Mouse (Mus musculus): Measurements from ENCODE around the gene Espl1.

Gene Espl1

DNA sequence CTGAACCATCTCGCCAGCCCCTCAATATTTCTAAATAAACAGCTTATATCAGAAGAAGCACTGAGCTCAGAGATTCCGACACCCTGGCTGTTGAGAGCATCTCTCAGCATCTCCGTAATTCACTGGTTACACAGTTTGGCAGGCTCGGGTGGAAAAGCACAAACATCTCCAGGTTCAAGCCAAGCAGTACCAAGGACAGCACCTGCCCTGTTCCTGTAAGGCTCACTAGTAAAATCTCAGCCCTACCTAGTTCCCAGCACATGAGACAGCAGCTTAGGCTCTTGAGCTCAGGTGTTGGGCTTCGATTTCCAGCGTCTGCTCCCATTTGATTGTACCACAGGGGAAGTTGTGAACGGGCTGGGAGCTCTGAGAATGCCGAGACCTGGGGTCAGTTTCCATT is 39.2 kb downstream of the Espl1 start:
- DNase-seq (ENCODE audit: low spot score in 2 of 2) = no peak

DNA sequence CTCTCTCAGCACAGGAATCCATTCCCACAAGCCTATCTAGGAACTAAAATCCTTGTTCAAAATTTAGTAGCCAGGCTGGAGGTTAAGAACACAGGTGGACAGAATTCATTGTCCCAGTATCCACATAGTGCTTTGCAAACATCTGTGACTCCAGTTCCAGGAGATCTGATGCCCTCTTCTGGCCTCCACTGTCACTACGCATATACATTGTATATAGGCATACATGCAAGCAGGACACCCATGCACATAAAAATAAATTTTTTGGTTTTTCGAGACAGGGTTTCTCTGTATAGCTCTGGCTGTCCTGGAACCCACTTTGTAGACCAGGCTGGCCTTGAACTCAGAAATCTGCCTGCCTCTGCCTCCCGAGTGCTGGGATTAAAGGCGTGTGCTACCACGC is 39.9 kb downstream of the Espl1 start:
- DNase-seq (ENCODE audit: low spot score in 2 of 2) = peak in 1 of 2 experiments; percentile 61

DNA sequence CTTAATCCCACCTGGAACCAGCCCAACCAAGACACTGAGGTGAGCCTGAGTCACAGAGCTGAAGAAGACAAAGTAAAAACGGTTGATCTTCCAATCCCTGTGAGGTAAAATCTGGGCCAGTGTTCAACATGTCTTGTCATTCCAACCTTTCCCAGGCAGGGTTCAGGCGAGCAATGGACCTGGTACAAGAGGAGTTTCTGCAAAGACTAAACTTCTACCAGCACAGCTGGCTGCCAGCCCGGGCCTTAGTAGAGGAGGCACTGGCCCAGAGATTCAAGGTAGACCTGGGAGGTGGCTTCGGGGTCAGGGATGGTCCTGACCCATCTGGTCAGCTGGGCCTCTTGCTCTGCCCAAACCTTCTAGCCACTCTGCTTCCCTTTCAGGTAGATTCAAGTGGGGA is 40.9 kb downstream of the Espl1 start:
- DNase-seq (ENCODE audit: low spot score in 2 of 2) = no peak

DNA sequence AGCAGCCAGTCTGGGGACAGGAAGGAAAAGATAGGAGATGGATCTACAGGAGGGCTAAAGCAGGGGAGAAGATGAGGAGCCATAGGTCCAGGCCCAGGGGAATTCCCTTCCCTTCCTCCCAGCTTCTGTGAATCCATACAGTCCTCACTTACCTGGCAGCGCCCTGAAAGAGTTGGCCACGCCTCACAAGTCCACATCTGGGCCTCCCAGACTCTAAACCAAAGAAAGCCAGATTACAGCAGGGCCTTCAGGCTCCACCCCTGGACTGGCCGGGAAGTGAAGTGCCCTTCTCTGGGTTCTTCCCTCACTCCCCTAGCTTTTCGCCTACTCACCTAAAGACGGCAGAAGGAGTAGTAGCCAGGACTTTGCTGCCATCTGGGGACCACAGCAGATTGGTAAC is 43.5 kb downstream of the Espl1 start:
- DNase-seq (ENCODE audit: low spot score in 2 of 2) = no peak

GRCm38 (mm10) chr15:102341580-102341979 is 45.5 kb downstream of the Espl1 start:
- peak in 1 of 2 experiments; percentile 67 for DNase-seq (ENCODE audit: low spot score in 2 of 2)

DNA sequence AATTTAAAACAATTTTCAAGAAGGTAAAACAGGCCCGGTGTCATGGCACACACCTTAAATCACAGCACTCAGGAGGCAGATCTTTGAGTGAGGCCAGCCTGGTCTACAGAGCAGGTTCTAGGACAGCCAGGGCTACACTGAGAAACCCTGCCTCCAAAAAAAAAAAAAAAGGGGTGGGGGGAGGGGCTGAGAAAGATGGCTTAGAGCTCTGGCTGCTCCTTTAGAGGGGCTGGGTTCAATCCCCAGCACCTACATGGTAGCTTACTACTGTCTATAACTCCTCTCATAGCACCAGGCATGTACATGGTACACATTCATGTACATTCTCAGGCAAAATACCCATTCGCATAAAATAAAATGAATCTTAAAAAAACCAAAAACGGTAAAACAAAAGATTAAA is 48.4 kb downstream of the Espl1 start:
- no peak for DNase-seq (ENCODE audit: low spot score in 2 of 2)

DNA sequence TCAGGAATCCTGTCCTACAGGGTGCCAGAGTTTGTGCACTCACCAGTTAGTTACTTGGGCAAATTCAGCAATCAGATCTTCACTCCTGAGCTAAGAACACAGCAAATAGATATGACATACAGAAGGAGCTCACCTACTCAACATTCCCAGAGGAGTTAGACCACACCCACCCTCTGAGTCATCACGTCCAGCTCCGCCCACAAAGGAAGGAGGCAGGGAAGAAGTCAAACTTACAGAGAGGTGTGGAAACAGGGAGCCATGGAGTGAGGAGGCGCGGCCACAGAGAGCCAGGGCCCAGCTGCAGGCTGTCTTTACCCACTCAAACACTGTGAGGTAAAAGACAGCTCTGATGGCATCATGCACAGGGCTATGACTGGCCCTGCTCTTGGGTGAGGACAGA is 50.4 kb downstream of the Espl1 start:
- DNase-seq (ENCODE audit: low spot score in 2 of 2) = no peak

GRCm38 (mm10) chr15:102350138-102350941 is 54.3 kb downstream of the Espl1 start, which contains the start of gene Aaas:
Gene Aaas, minus strand, starts transcription at chr15:102350771.
- DNase-seq (ENCODE audit: low spot score in 2 of 2) = peak; percentile 96 to 97

- no peak for DNase-seq (ENCODE audit: low spot score in 2 of 2)
These were observed 54.9 kb downstream of the Espl1 start for GRCm38 (mm10) chr15:102350942-102351291.

DNA sequence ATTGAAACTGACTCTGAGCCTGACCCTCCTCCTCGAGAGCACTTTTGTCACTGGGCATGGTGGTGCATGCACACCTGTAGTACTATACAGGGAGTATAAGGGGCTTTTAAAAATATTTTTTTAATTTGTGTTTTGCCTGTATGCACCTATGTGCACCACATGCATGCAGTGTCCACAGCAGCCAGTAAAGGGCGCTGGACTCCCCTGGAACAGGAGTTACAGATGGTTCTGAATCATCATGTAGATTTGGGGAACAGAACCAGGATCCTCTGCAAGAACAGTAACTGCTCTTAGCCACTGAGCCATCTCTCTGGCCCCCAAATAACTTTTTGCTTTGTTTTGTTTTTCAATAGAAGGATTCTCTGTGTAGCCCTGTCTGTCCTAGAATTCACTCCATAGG is 56.1 kb downstream of the Espl1 start:
- DNase-seq (ENCODE audit: low spot score in 2 of 2) = peak in 1 of 2 experiments; percentile 37

DNA sequence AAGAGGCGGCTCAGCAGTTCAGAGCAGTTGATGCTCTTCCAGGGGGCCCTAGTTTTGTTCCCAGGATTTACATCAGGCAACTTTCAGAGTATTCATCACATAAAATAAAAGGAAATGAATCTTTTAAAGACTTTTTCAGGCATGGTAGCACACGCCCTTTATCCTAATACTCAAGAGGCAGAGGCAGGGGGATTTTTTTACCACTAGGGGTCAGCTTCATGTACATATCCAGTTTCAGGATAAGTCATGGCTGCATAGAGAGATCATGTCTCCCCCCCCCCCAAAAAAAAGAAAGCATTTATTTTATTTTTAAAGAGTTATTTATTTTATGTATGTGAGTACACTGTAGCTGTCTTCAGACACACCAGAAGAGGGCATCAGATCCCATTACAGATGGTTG is 57.9 kb downstream of the Espl1 start:
- DNase-seq (ENCODE audit: low spot score in 2 of 2) = no peak

- peak; percentile 30 to 52 for DNase-seq (ENCODE audit: low spot score in 2 of 2)
These were observed 59.2 kb downstream of the Espl1 start for GRCm38 (mm10) chr15:102355134-102355870.

DNA sequence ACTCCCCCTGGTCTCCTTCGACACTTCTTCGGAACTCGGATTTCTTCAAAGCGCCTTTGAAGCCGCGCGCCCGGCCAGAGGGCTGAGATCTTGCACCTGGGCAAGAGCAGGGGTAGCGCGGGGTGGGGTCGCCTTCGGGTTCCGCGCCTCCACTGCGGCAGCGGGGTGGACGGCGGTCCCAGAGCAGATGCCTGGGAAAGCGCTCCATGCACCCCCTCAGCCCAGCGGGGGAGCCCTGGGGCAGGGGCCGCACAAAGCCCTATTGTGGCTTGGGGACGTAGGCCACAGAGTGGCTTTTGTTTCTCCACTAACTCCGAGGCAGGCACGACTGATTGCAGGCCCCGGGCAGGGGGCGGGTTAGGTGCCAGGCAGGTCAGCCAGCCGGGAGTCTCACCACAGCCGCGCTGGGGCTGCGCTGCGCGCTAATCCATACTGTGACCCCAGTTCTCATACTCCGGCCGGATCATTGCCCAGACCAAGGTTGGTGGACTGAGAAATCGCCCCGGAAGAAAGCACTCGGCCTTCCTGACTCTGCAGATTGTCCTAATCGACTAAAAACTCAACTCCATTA is 59.9 kb downstream of the Espl1 start:
- no peak for DNase-seq (ENCODE audit: low spot score in 2 of 2)

GRCm38 (mm10) chr15:102356501-102357325 is 60.6 kb downstream of the Espl1 start:
- DNase-seq (ENCODE audit: low spot score in 2 of 2) = no peak

- no peak for DNase-seq (ENCODE audit: low spot score in 2 of 2)
These were observed 62.1 kb downstream of the Espl1 start for GRCm38 (mm10) chr15:102358126-102358525.

DNA sequence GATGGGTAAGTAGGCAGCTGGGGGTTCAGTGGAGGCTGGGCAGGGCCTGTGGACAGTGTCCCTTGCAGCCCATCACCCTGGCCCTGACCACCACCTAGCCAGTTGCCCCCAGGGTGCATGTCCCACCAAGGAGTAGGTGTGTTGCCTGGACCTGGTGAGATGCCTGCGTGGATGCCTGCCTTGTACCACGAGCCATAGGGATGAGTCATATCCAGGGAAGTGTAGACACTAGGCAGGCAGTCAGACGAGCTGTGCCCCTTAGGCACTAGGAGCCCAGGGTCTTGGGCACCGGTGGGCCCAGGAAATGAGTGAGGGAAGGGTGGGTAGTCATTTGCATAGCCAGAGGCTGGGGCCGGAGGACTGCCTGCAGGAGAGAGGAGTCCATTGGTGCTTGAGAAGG is 62.8 kb downstream of the Espl1 start:
- no peak for DNase-seq (ENCODE audit: low spot score in 2 of 2)

DNA sequence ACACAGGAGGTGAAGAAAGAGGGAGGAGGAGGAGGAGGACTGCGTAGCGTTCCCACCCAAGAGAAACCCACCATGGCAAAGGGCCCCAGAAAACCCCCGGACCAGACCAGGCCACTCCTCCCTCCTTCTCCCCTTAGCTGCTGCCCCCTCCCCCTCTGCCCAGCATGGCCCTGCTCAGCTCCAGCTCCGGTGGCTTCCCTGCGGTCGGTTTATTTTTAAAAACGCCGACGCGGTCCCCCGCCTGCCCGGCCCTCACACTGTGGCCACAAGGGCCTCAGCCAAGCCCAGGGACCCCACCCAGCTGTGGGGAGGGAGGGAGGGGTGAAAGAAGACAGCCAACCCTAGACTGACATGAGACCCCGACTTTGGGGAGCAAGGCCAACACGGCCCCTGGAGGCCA is 66.6 kb downstream of the Espl1 start:
- no peak for DNase-seq (ENCODE audit: low spot score in 2 of 2)

DNA sequence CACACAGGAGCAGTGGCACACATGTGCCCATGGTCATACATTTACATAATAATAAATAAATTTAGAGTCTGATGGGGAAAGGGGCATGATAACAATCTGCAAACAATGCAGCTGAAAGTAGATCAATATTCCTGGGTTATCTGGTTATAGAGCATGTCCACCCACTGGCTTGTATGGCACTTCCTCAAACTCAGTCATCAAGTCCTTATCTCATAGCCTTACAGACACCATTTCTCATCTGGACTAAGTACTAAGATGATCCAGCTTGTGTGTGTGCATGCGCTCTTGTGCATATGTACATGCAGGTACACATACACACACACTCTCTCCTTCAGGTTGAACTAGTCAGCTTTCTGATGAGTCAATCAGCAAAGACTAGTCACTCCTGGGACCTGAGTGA is 68.6 kb downstream of the Espl1 start:
- DNase-seq (ENCODE audit: low spot score in 2 of 2) = no peak

GRCm38 (mm10) chr15:102366238-102366637 is 70.2 kb downstream of the Espl1 start:
- no peak for DNase-seq (ENCODE audit: low spot score in 2 of 2)

DNA sequence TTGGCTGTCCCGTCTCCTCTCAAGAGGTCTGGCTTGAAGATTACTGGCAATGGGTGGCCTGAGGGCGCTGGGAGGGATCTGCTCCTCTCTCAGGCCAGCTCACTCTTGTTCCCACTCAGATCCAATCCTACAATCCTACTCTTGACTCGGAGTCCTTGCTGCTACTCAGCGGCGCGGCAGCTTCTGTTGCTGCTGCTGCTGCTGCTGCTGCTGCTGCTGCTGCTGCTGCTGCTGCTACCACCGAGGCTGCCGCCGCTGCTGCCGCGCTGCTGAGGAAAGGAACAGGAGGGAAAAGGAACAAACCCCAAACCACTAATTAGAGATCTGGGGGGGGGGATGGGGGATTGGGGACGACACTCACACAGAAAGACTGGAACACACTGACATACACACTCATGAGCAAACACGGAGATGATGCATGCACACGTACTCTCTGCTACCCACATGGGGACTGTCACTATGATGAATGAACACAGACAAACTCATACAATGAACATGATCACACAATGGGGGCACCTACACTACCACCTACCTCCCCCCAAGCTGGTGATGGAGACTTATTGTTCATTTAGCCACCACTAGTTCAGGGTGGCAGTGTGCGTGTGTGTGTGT is 70.8 kb downstream of the Espl1 start, which contains the start of gene Sp7:
Gene Sp7, minus strand, starts transcription at position 450 of the 612 bp plus-strand sequence.
- DNase-seq (ENCODE audit: low spot score in 2 of 2) = no peak

DNA sequence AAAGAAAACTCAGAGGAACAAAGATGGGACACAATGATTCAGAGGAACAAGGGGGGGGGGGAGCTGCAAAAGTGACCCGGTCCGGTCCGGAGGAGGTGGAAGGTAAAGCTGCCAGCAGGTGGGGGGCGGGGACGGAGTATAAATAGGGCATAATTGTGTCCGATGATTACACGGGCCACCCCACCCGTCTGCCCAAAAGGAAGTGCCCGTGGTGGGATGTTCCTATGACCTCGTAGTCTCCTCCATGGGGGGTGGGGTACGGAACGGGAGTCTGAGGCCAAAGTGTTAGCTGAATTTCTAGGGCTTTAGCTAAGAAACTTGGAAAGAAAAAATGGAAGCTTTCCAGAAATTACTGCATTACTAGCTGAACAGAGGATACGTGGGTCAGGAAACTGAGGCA is 73.9 kb downstream of the Espl1 start:
- no peak for DNase-seq (ENCODE audit: low spot score in 2 of 2)
